Mouse (Mus musculus): Measurements from ENCODE around the gene Ptprg.

- TF ChIP-seq CTCF (IDR thresholded peaks at IDR 0.05; ENCODE audit: low read depth) (no peak), EP300 (IDR thresholded peaks at IDR 0.05; ENCODE audit: low read depth) (no peak)
These were observed 472.7 kb downstream of the Ptprg start for GRCm38 (mm10) chr14:12025812-12026728.
